Mouse (Mus musculus) liver, postnatal 0 days (tissue): ENCODE results near the gene Mrps34.

Experiments
- CTCF ChIP-seq: sonication (generic); IDR thresholded peaks from 2 replicates; pipeline ENCODE4 v1.5.1; 2016; ENCODE audit warnings: antibody characterized with exemption, low read depth
- EP300 ChIP-seq: IDR thresholded peaks from 2 replicates; pipeline ENCODE4 v1.6.1; 2016; ENCODE audit warnings: antibody characterized with exemption, low read depth, mild to moderate bottlenecking

DNA sequence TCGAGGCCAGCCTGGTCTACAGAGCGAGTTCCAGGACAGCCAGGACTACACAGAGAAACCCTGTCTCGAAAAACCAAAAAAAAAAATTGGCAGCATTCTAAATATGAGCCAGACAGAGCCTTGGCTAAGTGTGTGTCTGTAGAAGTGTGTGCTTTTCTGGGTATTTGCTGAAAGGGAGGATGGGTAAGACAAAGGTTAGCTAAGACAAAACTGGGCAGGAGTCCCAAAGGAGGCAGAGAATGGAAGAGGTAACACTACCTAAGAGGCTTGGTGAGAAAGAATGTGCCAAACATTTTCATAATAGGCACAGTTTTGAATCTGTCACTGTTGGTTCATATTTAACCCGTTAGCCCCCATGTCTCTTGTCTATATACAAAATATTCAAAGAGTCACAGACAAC is 37.5 kb downstream of the Mrps34 start:
- TF ChIP-seq EP300, result no peak
- no peak for TF ChIP-seq CTCF
